Mouse (Mus musculus) liver, adult 2 months (tissue): ENCODE measurements around the gene Gucy2c.

ENCODE experiments used
- CTCF ChIP-seq: fragments of 200-500 bp; IDR thresholded peaks from 2 replicates; pipeline ENCODE4 v1.5.1; 2011; ENCODE audit warnings: low read depth, low read length, control low read depth
- POLR2A ChIP-seq: fragments of 200-500 bp; IDR thresholded peaks from 2 replicates; pipeline ENCODE4 v1.6.1; 2011; ENCODE audit warnings: low read length, control low read depth; ENCODE audit not compliant: insufficient read depth; ENCODE audit errors: extremely low read depth

DNA sequence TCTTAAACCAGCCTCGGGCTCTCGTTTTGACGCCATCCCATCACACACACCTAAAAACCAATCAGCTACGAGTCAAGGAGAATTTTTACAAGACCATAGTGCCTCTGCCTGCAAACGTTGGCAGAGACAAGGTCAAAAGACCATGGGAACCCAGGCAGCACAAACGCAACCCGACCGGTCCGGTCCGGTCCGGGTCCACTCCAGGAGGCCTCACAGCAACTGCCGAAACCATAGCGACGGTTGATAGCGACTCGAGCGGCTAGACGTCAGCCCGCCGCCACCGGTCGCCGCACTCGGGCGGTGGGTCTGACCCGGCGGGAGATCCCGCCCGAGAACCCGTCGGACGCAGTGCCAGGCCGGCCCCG lies 45.9 kb upstream of the Gucy2c start, which contains the start of gene BC049715:
- TF ChIP-seq POLR2A, result no peak
- no peak for TF ChIP-seq CTCF
